Mouse (Mus musculus) G1E (cell line): ENCODE measurements at regions not wholly inside any gene's neighbourhood (a gene's known extent, or its start where the extent isn't known, plus 50 kb on each side); places are given as distances from the start of the nearest gene placed in this dataset.

Experiments used
- CTCF ChIP-seq: IDR thresholded peaks from 2 replicates; pipeline ENCODE4 v1.5.1; 2012; ENCODE audit warnings: low read depth, low read length, inconsistent platforms, mixed read lengths
- POLR2AphosphoS5 ChIP-seq: IDR thresholded peaks from 2 replicates; pipeline ENCODE4 v1.6.1; 2012; ENCODE audit warnings: low read depth, low read length, inconsistent platforms; ENCODE audit not compliant: insufficient replicate concordance

- TF ChIP-seq CTCF (no peak), POLR2AphosphoS5 (no peak)
Observed at GRCm38 (mm10) chr5:9938746-9939145, 213.8 kb upstream of the Grm3 start.
